Mouse (Mus musculus): ENCODE data around the gene Cdhr5. TPM values are rescaled to one million over a fixed set of nuclear protein-coding genes. Genes with fewer than 3 reads are reported as not detected.

Gene Cdhr5
- polyA plus RNA-seq, 1 experiment = 145 TPM

DNA sequence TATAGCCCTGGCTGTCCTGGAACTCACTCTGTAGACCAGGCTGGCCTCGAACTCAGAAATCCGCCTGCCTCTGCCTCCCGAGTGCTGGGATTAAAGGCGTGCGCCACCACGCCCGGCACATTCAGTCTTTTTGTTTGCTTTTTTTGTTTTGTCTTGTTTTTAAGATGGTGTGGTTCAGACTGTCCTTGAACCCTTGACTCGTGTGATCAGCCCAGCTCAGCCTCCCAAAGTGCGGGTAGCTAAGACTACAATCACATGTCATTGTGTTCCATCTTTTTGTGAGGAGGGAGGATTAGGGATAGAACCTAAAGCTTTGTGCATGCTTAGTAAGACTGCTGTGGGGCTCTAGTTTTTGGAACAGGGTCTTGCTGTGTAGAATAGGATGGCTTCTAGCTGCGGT, 45.0 kb downstream of the Cdhr5 start:
- no peak overlapping the region for H3K27ac ChIP-seq (ENCODE audit: insufficient read depth, low read depth, low read length)
- no peak for TF ChIP-seq POLR2A (IDR thresholded peaks at IDR 0.05; ENCODE audit: low read depth, low read length)
- TF ChIP-seq CTCF (conservative IDR thresholded peaks at IDR 0.05; ENCODE audit: insufficient read depth, insufficient read length, low read depth, low read length) = no peak
- WGBS = 92% methylated on average over 10 of the region's 10 CpGs
- peaks cover 11% of the 10 kb centered on the region; the same call in 1 of the 2 replicates for H3K4me1 ChIP-seq (ENCODE audit: control insufficient read depth, insufficient read depth, low read length)
- H3K36me3 ChIP-seq (ENCODE audit: control insufficient read depth, insufficient read depth, low read length) = peaks cover 1% of the 10 kb centered on the region
- no peak for DNase-seq
- H3K4me3 ChIP-seq (ENCODE audit: insufficient read depth, low read depth, low read length) = no peak overlapping the region
- no peaks in the 10 kb centered on the region for H3K27me3 ChIP-seq (replicated peaks; ENCODE audit: control insufficient read depth, insufficient read depth, low read length)

DNA sequence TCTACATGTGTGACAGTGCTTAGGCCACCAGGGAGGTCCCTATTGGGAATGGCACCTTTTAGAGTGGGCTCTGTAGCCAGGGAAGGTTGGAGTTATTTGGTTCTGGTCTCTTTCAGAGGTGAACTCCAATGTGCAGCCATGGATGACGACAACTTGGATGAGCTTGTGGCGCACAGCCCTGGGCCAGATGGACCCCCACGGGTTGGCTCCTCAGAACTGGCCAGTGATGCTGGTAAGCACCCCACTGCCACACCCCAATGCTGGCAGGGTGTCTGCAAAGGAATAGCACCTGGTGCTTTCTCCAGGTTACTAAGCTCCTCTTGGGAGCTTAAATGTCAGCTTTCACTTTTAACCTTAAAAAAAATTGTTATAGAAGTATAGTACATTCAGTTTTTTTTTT, 45.5 kb downstream of the Cdhr5 start:
- 52% methylated on average over 3 of the region's 3 CpGs for WGBS
- DNase-seq = no peak
- Histone ChIP-seq H3K27ac (ENCODE audit: insufficient read depth, low read depth, low read length) (no peak overlapping the region), H3K27me3 (replicated peaks; ENCODE audit: control insufficient read depth, insufficient read depth, low read length) (no peaks in the 10 kb centered on the region), H3K4me1 (ENCODE audit: control insufficient read depth, insufficient read depth, low read length) (peaks cover 11% of the 10 kb centered on the region; the same call in 1 of the 2 replicates), H3K4me3 (ENCODE audit: insufficient read depth, low read depth, low read length) (no peak overlapping the region), H3K36me3 (ENCODE audit: control insufficient read depth, insufficient read depth, low read length) (peaks cover 1% of the 10 kb centered on the region)
- TF ChIP-seq CTCF (conservative IDR thresholded peaks at IDR 0.05; ENCODE audit: insufficient read depth, insufficient read length, low read depth, low read length) (no peak), POLR2A (IDR thresholded peaks at IDR 0.05; ENCODE audit: low read depth, low read length) (no peak)

DNA sequence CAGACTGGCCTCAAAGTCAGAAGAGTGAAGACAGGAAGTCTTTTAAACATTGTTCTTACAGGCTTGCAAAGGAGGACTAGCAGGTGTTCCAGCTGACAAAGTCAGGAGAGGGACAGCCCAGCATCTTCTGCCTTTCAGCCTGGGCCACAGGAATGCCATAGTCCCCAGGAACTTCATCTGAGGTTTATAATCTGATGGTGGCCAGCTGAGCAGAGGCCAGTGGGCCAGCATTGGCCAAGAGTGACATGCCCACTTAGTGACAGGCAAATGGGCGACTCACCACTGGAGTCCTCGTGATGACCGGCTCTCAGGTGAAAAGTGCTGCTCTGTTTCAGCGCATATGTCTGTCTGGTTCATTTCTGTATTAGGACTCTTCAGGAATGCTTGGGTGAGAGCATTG, 46.0 kb downstream of the Cdhr5 start:
- peaks cover 11% of the 10 kb centered on the region; the same call in 1 of the 2 replicates for H3K4me1 ChIP-seq (ENCODE audit: control insufficient read depth, insufficient read depth, low read length)
- TF ChIP-seq POLR2A (IDR thresholded peaks at IDR 0.05; ENCODE audit: low read depth, low read length) (no peak), CTCF (conservative IDR thresholded peaks at IDR 0.05; ENCODE audit: insufficient read depth, insufficient read length, low read depth, low read length) (no peak)
- no peak overlapping the region for H3K4me3 ChIP-seq (ENCODE audit: insufficient read depth, low read depth, low read length)
- no peak for DNase-seq
- H3K36me3 ChIP-seq (ENCODE audit: control insufficient read depth, insufficient read depth, low read length) = peaks cover 1% of the 10 kb centered on the region
- no peak overlapping the region for H3K27ac ChIP-seq (ENCODE audit: insufficient read depth, low read depth, low read length)
- H3K27me3 ChIP-seq (replicated peaks; ENCODE audit: control insufficient read depth, insufficient read depth, low read length) = no peaks in the 10 kb centered on the region
- 83% methylated on average over 4 of the region's 4 CpGs for WGBS

DNA sequence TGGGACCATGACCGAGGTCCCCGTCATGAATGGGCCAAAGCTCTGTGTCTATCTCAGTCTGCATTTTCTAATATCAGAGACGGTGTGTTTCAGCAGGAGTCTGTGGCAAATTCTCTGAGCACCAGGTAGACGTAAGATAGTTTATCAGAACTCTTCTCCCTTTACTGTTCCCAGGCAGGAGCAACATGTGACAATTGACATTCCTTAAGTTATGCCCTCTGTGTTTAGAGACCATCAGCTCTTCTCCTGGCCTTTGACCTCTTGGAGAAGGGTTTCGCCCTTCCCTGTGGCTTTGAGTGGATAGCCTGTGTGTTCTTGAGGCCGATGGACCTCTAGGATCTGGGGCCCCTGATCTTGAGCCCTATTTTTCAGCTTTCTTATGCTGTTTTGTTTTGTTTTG, 46.9 kb downstream of the Cdhr5 start:
- 27% methylated on average over 6 of the region's 6 CpGs for WGBS
- Histone ChIP-seq H3K27me3 (replicated peaks; ENCODE audit: control insufficient read depth, insufficient read depth, low read length) (no peaks in the 10 kb centered on the region), H3K4me3 (ENCODE audit: insufficient read depth, low read depth, low read length) (peak overlapping the region; percentile 65), H3K4me1 (ENCODE audit: control insufficient read depth, insufficient read depth, low read length) (peaks cover 11% of the 10 kb centered on the region; the same call in 1 of the 2 replicates), H3K36me3 (ENCODE audit: control insufficient read depth, insufficient read depth, low read length) (peaks cover 1% of the 10 kb centered on the region; the same call in 1 of the 2 replicates), H3K27ac (ENCODE audit: insufficient read depth, low read depth, low read length) (no peak overlapping the region)
- DNase-seq = no peak
- TF ChIP-seq CTCF (conservative IDR thresholded peaks at IDR 0.05; ENCODE audit: insufficient read depth, insufficient read length, low read depth, low read length) (no peak), POLR2A (IDR thresholded peaks at IDR 0.05; ENCODE audit: low read depth, low read length) (no peak)

DNA sequence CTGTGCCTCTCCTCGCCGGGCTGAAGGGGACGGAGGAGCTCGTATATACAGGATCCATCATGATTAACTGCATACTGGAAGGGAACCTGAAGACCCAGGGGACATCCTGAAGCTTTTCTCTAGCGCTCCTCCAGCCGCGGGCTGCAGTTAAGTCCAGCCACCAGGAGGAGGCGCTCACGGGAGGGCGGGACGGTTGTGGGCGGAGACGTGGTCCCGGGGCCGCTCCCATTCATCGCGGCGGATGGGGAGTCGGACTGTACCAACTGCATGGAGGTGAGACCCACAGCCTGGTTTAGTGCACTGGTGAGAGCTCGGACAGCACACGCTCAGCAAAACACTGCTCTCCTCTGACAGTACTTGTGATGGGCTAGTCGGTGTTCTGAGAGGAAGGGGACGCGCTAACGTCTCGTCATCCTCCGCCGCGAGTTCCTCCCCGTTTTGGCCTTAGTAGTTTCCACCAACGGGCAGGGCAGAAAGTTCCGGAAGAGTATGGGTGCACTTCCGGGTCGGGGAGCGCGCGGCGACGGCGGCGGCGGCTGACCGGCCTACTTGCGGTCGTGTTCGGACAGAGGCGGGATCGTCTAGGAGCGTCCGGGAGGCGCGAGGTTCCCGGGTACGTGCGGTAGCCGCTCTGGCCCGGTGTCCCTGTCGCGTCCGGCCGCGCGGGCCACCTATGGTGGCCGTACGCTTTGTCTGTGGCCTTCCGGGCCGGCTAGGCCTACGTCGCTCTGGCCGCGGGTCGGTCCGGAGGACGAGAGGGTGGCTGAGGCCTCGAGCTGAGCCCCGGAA, 48.1 kb downstream of the Cdhr5 start, which contains the start of gene Phrf1:
Gene Phrf1, plus strand, starts transcription at position 506 of the 789 bp plus-strand sequence.
- H3K4me1 ChIP-seq (ENCODE audit: control insufficient read depth, insufficient read depth, low read length) = peaks cover 11% of the 10 kb centered on the region; the same call in 1 of the 2 replicates
- peak; percentile 92 for DNase-seq
- H3K27me3 ChIP-seq (replicated peaks; ENCODE audit: control insufficient read depth, insufficient read depth, low read length) = no peaks in the 10 kb centered on the region
- WGBS = under 1% methylated on average over 76 of the region's 76 CpGs
- no peaks in the 10 kb centered on the region for H3K36me3 ChIP-seq (ENCODE audit: control insufficient read depth, insufficient read depth, low read length)
- peak within 1 kb of the TSS; percentile 97 for H3K27ac ChIP-seq (ENCODE audit: insufficient read depth, low read depth, low read length)
- TF ChIP-seq POLR2A (IDR thresholded peaks at IDR 0.05; ENCODE audit: low read depth, low read length) (no peak), CTCF (conservative IDR thresholded peaks at IDR 0.05; ENCODE audit: insufficient read depth, insufficient read length, low read depth, low read length) (peak; percentile 89)
- H3K4me3 ChIP-seq (ENCODE audit: insufficient read depth, low read depth, low read length) = peak within 1 kb of the TSS; percentile 65

DNA sequence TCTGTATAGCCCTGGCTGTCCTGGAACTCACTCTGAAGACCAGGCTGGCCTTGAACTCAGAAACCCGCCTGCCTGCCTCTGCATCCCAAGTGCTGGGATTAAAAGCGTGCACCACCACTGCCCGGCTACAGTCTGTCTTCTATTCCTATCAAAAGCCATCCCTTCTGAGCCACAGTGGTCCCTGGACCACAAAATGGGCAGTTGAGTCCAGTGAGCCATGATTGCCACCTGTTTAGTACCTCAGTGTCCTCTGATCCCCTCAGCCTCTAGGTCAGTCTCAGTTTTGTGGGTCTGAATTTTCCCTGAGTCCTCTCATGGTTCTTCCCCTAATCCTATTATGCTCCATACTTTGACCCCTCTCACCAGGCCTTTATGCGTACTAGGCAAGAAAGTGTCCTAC, 48.8 kb downstream of the Cdhr5 start:
- H3K27me3 ChIP-seq (replicated peaks; ENCODE audit: control insufficient read depth, insufficient read depth, low read length) = no peaks in the 10 kb centered on the region
- no peak for TF ChIP-seq CTCF (conservative IDR thresholded peaks at IDR 0.05; ENCODE audit: insufficient read depth, insufficient read length, low read depth, low read length)
- TF ChIP-seq POLR2A (IDR thresholded peaks at IDR 0.05; ENCODE audit: low read depth, low read length) = no peak
- peaks cover 12% of the 10 kb centered on the region; the same call in 1 of the 2 replicates for H3K4me1 ChIP-seq (ENCODE audit: control insufficient read depth, insufficient read depth, low read length)
- DNase-seq = no peak
- 82% methylated on average over 4 of the region's 4 CpGs for WGBS
- no peaks in the 10 kb centered on the region for H3K36me3 ChIP-seq (ENCODE audit: control insufficient read depth, insufficient read depth, low read length)
- no peak overlapping the region for H3K27ac ChIP-seq (ENCODE audit: insufficient read depth, low read depth, low read length)
- H3K4me3 ChIP-seq (ENCODE audit: insufficient read depth, low read depth, low read length) = no peak overlapping the region

DNA sequence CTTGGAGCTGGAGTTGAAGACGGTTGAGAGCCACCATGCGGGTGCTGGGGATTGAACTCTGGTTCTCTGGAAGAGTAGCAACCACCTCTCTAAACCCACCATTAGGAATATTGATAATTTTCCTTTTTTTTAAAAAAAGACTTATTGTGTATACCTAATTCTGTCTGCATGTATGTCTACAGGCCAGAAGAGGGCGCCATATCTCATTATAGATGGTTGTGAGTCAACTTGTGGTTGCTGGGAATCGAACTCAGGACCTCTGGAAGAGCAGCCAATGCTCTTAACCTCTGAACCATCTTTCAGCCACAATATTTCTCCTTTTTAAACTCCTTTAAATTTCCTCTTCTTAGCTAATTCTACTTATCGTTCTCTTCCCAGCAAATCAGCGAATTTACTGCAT, 50.1 kb downstream of the Cdhr5 start:
- TF ChIP-seq POLR2A (IDR thresholded peaks at IDR 0.05; ENCODE audit: low read depth, low read length) (no peak), CTCF (conservative IDR thresholded peaks at IDR 0.05; ENCODE audit: insufficient read depth, insufficient read length, low read depth, low read length) (no peak)
- H3K4me1 ChIP-seq (ENCODE audit: control insufficient read depth, insufficient read depth, low read length) = peaks cover 20% of the 10 kb centered on the region
- WGBS = 87% methylated on average over 6 of the region's 6 CpGs
- no peak overlapping the region for H3K4me3 ChIP-seq (ENCODE audit: insufficient read depth, low read depth, low read length)
- H3K27ac ChIP-seq (ENCODE audit: insufficient read depth, low read depth, low read length) = no peak overlapping the region
- no peaks in the 10 kb centered on the region for H3K36me3 ChIP-seq (ENCODE audit: control insufficient read depth, insufficient read depth, low read length)
- no peaks in the 10 kb centered on the region for H3K27me3 ChIP-seq (replicated peaks; ENCODE audit: control insufficient read depth, insufficient read depth, low read length)
- no peak for DNase-seq
